Mouse (Mus musculus) thymus, postnatal 0 days (tissue): Measurements from ENCODE around the gene Zdhhc19. TPM values are rescaled to one million over a fixed set of nuclear protein-coding genes. Genes with fewer than 3 reads are reported as not detected.

Experiments used
- DNase-seq: peaks from one replicate; pipeline ENCODE4 v3.0.0-alpha.2; 2015; ENCODE audit warnings: low spot score
- polyA plus RNA-seq: library from polyadenylated mRNA; unstranded; fragments of >200 nt; fragmentation: Nextera tagmentation; extraction: Ambion mirVana; gene quantifications from 2 replicates; pipeline ENCODE4 v1.2.1, GENCODE M21; 2015

Zdhhc19 gene
- polyA plus RNA-seq, 1 experiment from 2014 or later: not detected

DNA sequence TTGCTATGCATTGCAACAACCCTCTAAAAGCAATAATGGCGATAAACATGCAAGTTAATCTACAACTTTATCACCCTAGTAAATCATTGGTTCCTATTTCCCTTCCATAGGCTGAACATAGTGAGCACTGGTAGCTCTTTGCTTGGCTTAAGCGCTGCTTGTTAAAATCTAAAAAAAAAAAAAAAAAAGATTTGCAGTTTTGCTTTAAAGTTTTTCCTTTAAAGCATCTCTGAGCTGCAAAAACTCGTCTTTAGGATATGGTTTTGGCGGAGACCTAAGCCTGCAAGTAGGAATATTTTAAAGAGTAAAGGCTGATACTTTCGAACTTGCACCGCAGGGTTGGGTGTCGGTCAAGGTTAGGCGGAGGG lies 112.3 kb downstream of the Zdhhc19 start:
- DNase-seq: no peak

DNA sequence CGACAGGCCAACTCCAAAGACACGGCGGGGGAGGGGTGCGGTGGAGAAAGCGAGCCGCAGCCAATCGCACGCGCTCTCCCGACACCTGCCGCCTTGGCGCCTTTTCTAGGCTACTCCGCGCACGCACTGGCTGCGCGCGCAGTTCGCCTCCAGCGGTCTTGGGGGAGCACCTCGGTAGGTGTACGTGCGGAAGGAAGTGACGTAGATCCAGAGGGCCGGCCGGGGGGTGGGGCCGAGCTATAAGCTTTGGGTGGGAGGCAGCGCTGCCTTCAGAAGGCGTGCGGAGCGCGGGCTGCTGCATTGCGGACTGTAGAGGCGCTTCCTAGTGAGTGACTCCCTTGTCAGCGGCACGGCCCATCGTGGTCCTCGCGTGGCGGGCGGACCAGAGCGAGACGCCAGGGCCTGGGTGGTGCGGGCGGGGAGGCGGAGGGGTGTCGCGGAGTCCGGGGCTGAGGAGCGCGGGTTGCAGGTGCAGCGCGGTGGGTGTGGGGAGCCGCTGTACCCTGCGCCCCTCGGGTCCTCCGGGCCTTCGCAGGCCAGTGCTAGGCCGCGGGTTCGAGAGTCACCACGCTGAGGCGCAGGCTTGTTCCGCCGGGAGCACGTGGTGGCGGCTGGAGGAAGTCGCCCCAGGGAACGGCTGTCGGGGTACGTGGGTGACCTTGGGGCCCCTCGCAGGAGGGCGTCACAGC lies 112.8 kb downstream of the Zdhhc19 start, which contains the start of gene Tfrc:
Tfrc (plus strand) TSS at position 209 of the 689 bp plus-strand sequence.
- DNase-seq: peak; percentile 100

DNA sequence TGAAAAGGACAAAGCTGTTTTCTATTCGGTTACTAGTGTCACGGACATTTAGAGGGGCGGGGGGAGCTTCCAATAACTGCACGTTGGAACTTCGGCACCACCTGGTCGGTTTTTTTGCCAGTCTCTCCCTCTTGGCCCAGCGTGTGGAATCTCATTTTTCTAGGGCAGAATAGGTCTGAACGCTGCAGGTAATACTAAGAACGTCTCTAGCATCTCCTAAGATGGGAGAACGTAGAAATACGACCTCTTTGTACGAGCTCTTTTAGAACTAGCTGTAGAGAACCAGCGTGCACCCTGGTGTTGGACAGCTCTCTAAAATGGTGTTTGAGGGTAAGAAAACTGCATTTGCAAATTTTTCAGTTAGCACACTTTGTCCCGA lies 113.3 kb downstream of the Zdhhc19 start:
- DNase-seq: no peak

DNA sequence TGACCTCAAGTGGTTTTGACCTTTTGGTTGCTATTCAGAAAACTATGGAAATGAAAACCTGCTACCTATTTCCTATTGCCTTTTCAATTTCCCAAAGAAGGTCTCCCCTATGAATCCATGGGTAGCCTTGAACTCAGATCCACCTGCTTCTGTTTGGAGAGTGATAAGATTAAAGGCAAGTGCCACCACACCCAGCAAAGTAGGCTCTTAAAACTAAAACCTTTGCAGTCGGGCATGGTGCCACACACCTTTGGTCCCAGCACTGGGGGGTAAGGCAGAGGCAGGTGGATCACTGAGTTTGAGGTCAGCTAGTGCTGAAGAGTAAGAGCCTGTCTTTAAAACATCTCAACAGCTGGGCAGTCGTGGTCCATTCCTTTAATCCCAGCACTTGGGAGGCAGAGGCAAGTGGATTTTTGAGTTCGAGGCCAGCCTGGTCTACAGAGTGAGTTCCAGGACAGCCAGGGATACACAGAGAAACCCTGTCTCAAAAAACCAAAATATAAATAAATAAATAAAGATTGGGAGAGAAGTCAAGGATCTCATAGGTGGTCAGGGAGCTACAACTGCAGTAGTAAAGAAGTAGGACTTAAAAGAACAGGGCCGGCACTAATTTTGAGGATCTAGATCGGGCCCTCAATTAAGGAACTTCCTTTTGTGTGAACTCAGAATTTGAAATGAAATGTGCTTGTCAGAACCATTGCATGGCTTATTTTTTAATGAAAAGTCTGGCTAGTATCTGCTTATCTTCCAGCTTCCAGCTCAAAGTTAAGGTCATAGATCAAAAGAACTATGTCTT lies 114.6 kb downstream of the Zdhhc19 start:
- no peak for DNase-seq

Other genes starting within 250 kb of the Zdhhc19 start
- gene Fbxo45, start 249.1 kb upstream of the Zdhhc19 start, polyA plus RNA-seq: 8.8 and 11.9 TPM in 2 replicates
- 23.9 and 26.8 TPM in 2 replicates for gene Wdr53, start 249.0 kb upstream of the Zdhhc19 start, polyA plus RNA-seq
- not detected in 2 replicates for gene Smco1, start 224.8 kb upstream of the Zdhhc19 start, polyA plus RNA-seq
- 24.6 and 31.5 TPM in 2 replicates for gene Rnf168, start 218.8 kb upstream of the Zdhhc19 start, polyA plus RNA-seq
- gene Ubxn7, start 164.0 kb upstream of the Zdhhc19 start, polyA plus RNA-seq: 20.0 and 21.8 TPM in 2 replicates
- gene Tm4sf19, start 95.8 kb upstream of the Zdhhc19 start, polyA plus RNA-seq: not detected in 2 replicates
- gene Tctex1d2, start 76.6 kb upstream of the Zdhhc19 start, polyA plus RNA-seq: 14.1 and 15.5 TPM in 2 replicates
- gene Pcyt1a, start 65.3 kb upstream of the Zdhhc19 start, polyA plus RNA-seq: 14.8 and 15.8 TPM in 2 replicates
- gene Slc51a, start 8.4 kb upstream of the Zdhhc19 start, polyA plus RNA-seq: 0.90 and 0.91 TPM in 2 replicates
- gene Tfrc, start 112.7 kb downstream of the Zdhhc19 start, polyA plus RNA-seq: 40.0 and 43.4 TPM in 2 replicates
- 20.1 and 23.5 TPM in 2 replicates for gene Tnk2, start 147.6 kb downstream of the Zdhhc19 start, polyA plus RNA-seq
- 0.24 and 0.56 TPM in 2 replicates for gene Muc4, start 239.6 kb downstream of the Zdhhc19 start, polyA plus RNA-seq